Mouse (Mus musculus): ENCODE results near the gene Ppp1r1a. TPM values are rescaled to one million over a fixed set of nuclear protein-coding genes. Genes with fewer than 3 reads are reported as not detected.

Gene Ppp1r1a
- total and polyA plus RNA-seq, 2 experiments from 2014 or later: 8.4 to 36.3 TPM

DNA sequence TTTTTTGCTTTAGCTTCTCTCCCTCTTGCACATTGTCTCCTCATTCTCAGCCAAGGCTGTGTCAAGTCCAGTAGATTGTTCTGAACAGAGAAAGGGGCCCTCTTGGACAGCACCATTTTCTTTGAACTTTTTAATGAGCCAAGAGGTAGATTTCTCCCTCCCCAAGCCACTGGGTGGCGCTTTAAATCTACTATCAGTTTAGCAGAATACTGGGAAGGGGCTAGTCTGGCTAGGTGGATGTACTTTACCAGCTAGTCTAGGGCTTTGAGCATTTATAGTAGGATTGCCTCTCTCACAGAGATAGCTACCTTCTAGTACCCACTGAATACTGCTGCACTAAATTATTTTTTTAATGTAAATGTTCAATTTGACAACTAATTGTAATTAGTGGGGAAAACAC, 55.3 kb downstream of the Ppp1r1a start:
- no peak overlapping the region for H3K4me3 ChIP-seq (ENCODE audit: low read depth, low read length)
- 5% methylated on average over 1 of the region's 1 CpGs for WGBS
- no peak overlapping the region for H3K9ac ChIP-seq (replicated peaks; ENCODE audit: low read depth, low read length)
- H3K9me3 ChIP-seq (replicated peaks; ENCODE audit: control insufficient read depth, low read length): no peaks in the 10 kb centered on the region
- H3K4me2 ChIP-seq (ENCODE audit: low read depth, low read length): no peak overlapping the region
- ATAC-seq (ENCODE audit: insufficient read depth, low read depth): no peak
- no peaks in the 10 kb centered on the region for H3K36me3 ChIP-seq (replicated peaks; ENCODE audit: control insufficient read depth, insufficient read depth, low read length)
- H3K27me3 ChIP-seq (ENCODE audit: control insufficient read depth, insufficient read depth, low read length): no peaks in the 10 kb centered on the region
- H3K4me1 ChIP-seq (ENCODE audit: control insufficient read depth, insufficient read depth): no peaks in the 10 kb centered on the region
- H3K27ac ChIP-seq (ENCODE audit: low read depth): no peak overlapping the region
- peak; percentile 40 for TF ChIP-seq CTCF (IDR thresholded peaks at IDR 0.05; ENCODE audit: low read depth)
- TF ChIP-seq EP300 (IDR thresholded peaks at IDR 0.05; ENCODE audit: low read depth): no peak
- no peak for DNase-seq (ENCODE audit: low spot score)

Other genes with a start within 250 kb of the Ppp1r1a start
- gene Gpr84, start 227.4 kb downstream of the Ppp1r1a start, total RNA-seq (2014; rRNA removed; ENCODE audit: low replicate concordance): not detected in 2 replicates
- 0.10 TPM in 1 of 2 replicates, not detected in the other for gene Gpr84, start 227.4 kb downstream of the Ppp1r1a start, polyA plus RNA-seq (2015; fragmentation: Nextera tagmentation; extraction: Ambion mirVana)
- 5.4 and 7.9 TPM in 2 replicates for gene Zfp385a, start 197.9 kb downstream of the Ppp1r1a start, total RNA-seq (2014; rRNA removed; ENCODE audit: low replicate concordance)
- 4.5 and 5.5 TPM in 2 replicates for gene Zfp385a, start 197.9 kb downstream of the Ppp1r1a start, polyA plus RNA-seq (2015; fragmentation: Nextera tagmentation; extraction: Ambion mirVana)
- 83.3 and 85.4 TPM in 2 replicates for gene Itga5, start 171.2 kb downstream of the Ppp1r1a start, total RNA-seq (2014; rRNA removed; ENCODE audit: low replicate concordance)
- 44.3 and 47.5 TPM in 2 replicates for gene Itga5, start 171.2 kb downstream of the Ppp1r1a start, polyA plus RNA-seq (2015; fragmentation: Nextera tagmentation; extraction: Ambion mirVana)
- gene Gtsf1, start 107.5 kb downstream of the Ppp1r1a start, total RNA-seq (2014; rRNA removed; ENCODE audit: low replicate concordance): 9.9 TPM in 1 of 2 replicates, not detected in the other
- 11.4 and 13.7 TPM in 2 replicates for gene Gtsf1, start 107.5 kb downstream of the Ppp1r1a start, polyA plus RNA-seq (2015; fragmentation: Nextera tagmentation; extraction: Ambion mirVana)
- gene Gtsf2, start 89.5 kb downstream of the Ppp1r1a start, total RNA-seq (2014; rRNA removed; ENCODE audit: low replicate concordance): not detected in 2 replicates
- not detected in 2 replicates for gene Gtsf2, start 89.5 kb downstream of the Ppp1r1a start, polyA plus RNA-seq (2015; fragmentation: Nextera tagmentation; extraction: Ambion mirVana)
- gene Nckap1l, start 84.2 kb downstream of the Ppp1r1a start, total RNA-seq (2014; rRNA removed; ENCODE audit: low replicate concordance): 1.7 and 3.4 TPM in 2 replicates
- 0.93 and 0.97 TPM in 2 replicates for gene Nckap1l, start 84.2 kb downstream of the Ppp1r1a start, polyA plus RNA-seq (2015; fragmentation: Nextera tagmentation; extraction: Ambion mirVana)
- 0.88 and 4.0 TPM in 2 replicates for gene Pde1b, start 35.0 kb downstream of the Ppp1r1a start, total RNA-seq (2014; rRNA removed; ENCODE audit: low replicate concordance)
- 1.2 and 1.3 TPM in 2 replicates for gene Pde1b, start 35.0 kb downstream of the Ppp1r1a start, polyA plus RNA-seq (2015; fragmentation: Nextera tagmentation; extraction: Ambion mirVana)
- not detected in 2 replicates for gene Glycam1, start 27.1 kb upstream of the Ppp1r1a start, total RNA-seq (2014; rRNA removed; ENCODE audit: low replicate concordance)
- not detected in 2 replicates for gene Glycam1, start 27.1 kb upstream of the Ppp1r1a start, polyA plus RNA-seq (2015; fragmentation: Nextera tagmentation; extraction: Ambion mirVana)
- not detected in 2 replicates for gene Mucl1, start 217.5 kb upstream of the Ppp1r1a start, total RNA-seq (2014; rRNA removed; ENCODE audit: low replicate concordance)
- not detected in 2 replicates for gene Mucl1, start 217.5 kb upstream of the Ppp1r1a start, polyA plus RNA-seq (2015; fragmentation: Nextera tagmentation; extraction: Ambion mirVana)

Measured in heart, postnatal 0 days (tissue).